Mouse (Mus musculus): Measurements from ENCODE around the gene Wrap73. TPM values are rescaled to one million over a fixed set of nuclear protein-coding genes. Genes with fewer than 3 reads are reported as not detected.
A peak's percentile ranks its signal among the peaks of the same experiment; 100 is the strongest.

The Wrap73 gene
- polyA plus RNA-seq, 1 experiment from 2014 or later: 47.2 TPM

DNA sequence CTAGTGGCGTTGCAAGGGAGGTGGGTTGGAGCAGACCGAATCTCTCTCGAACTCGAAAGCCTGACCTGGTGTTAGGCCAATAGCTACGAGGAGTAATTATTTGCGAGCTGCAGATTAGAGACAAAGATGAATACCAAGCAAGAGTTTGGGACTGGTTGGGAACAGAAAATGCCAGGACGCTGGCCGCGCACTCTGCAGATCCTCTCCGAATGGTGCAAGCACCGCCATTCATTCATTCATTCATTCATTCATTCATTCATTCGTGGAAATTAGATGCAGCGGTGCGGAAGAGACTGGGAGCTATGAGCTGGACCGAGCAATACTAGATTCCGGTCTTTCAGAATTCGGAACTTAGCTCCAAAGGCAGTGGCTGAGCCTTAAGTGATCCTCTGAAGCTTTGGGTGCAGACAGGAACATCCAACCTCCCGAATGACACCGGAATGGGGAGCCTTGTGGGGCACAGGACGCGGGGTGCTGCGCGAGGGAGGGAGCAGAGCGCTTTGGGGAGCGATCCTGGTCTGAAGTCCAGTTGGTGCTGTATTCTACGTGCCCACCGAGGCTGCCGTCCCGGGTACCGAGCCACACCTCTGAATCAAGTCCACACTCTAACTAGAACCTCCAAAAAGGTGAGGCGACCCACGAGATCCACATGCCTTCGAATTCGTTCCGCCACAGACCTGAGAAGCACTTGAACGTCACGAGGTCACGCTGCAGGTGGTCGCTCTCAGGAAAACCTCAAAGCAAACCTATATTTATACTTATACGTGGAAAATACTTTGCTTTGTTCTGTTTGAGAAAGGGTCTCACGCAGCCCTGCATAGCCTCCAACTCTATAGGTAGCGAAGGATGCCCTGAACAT lies 934 bp upstream of the Wrap73 start:
- peak overlapping the region; percentile 88 for H3K4me3 ChIP-seq
- no peaks in the 10 kb centered on the region for H3K9me3 ChIP-seq (replicated peaks)
- peaks cover 72% of the 10 kb centered on the region for H3K27me3 ChIP-seq (ENCODE audit: low read depth, poor library complexity, severe bottlenecking)
- peaks cover 40% of the 10 kb centered on the region for H3K4me1 ChIP-seq
- DNase-seq (ENCODE audit: low spot score): peak; percentile 48
- H3K36me3 ChIP-seq: peaks cover 6% of the 10 kb centered on the region
- WGBS: 2% methylated on average over 42 of the region's 42 CpGs
- no peak overlapping the region for H3K27ac ChIP-seq (replicated peaks)

DNA sequence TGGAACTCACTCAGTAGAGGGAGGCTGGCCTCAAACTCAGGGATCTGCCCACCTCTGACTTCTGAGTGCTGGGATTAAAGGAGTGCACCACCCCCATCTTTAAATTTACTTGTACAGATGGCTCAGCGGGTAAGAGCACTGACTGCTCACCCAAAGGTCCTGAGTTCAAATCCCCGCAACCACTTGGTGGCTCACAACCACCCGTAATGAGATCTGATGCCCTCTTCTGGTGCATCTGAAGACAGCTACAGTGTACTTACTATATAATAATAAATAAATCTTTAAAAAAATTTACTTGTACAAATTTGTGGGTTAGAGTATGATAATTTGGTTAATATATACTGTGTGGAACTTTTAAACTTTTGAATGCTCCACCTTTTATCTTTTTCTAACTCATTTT lies 2.5 kb downstream of the Wrap73 start:
- peaks cover 41% of the 10 kb centered on the region for H3K36me3 ChIP-seq
- H3K9me3 ChIP-seq (replicated peaks): no peaks in the 10 kb centered on the region
- H3K4me3 ChIP-seq: no peak overlapping the region
- DNase-seq (ENCODE audit: low spot score): no peak
- peaks cover 34% of the 10 kb centered on the region for H3K4me1 ChIP-seq
- 86% methylated on average over 3 of the region's 3 CpGs for WGBS
- no peak overlapping the region for H3K27ac ChIP-seq (replicated peaks)
- H3K27me3 ChIP-seq (ENCODE audit: low read depth, poor library complexity, severe bottlenecking): peaks cover 37% of the 10 kb centered on the region

DNA sequence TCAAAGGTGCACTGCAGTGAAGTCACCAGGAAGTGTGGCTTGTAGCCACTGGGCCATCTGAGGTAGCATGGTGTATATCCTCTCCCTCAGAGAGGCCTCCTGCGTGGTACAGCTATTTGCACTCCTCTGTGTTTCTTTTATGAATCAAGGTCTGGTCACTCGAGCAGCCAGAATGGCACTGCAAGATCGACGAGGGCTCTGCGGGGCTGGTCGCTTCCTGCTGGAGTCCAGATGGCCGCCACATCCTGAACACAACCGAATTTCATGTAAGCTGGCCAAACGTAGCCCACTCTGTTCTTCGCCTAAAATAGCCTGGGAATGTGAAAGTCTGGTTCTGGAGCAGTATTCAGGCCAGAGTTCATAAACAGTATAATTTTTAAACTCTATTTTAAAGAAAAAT lies 4.2 kb downstream of the Wrap73 start:
- H3K27me3 ChIP-seq (ENCODE audit: low read depth, poor library complexity, severe bottlenecking): peaks cover 21% of the 10 kb centered on the region
- H3K36me3 ChIP-seq: peaks cover 57% of the 10 kb centered on the region
- peaks cover 17% of the 10 kb centered on the region for H3K4me1 ChIP-seq
- H3K27ac ChIP-seq (replicated peaks): no peak overlapping the region
- DNase-seq (ENCODE audit: low spot score): no peak
- no peaks in the 10 kb centered on the region for H3K9me3 ChIP-seq (replicated peaks)
- no peak overlapping the region for H3K4me3 ChIP-seq
- WGBS: 91% methylated on average over 10 of the region's 10 CpGs

DNA sequence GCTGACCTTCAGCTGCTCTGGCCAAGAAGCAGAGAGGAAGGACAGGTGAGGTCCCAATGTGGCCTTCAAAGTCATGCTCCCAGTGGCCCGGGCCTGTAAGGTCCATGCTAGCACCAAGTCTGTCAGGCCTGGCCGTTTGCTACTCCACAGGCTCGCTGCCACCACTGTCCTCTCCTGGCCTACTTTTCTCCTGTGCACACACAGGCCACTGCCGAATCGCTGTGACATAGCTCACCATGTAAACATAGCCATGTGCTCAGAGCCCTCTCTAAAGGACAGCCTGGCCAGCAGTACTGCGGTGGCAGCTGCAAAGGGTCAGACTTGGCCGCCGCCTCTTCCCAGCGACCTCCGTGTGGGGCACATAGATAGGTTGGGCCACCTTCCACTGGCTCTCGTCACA lies 11.9 kb downstream of the Wrap73 start:
- H3K36me3 ChIP-seq: peaks cover 95% of the 10 kb centered on the region
- 67% methylated on average over 11 of the region's 11 CpGs for WGBS
- no peaks in the 10 kb centered on the region for H3K9me3 ChIP-seq (replicated peaks)
- no peak for DNase-seq (ENCODE audit: low spot score)
- H3K27me3 ChIP-seq (ENCODE audit: low read depth, poor library complexity, severe bottlenecking): 0 out of 2 replicates have a peak, but pooled peaks cover 3% of the 10 kb centered on the region
- peaks cover 24% of the 10 kb centered on the region for H3K4me1 ChIP-seq
- H3K4me3 ChIP-seq: no peak overlapping the region
- H3K27ac ChIP-seq (replicated peaks): no peak overlapping the region

DNA sequence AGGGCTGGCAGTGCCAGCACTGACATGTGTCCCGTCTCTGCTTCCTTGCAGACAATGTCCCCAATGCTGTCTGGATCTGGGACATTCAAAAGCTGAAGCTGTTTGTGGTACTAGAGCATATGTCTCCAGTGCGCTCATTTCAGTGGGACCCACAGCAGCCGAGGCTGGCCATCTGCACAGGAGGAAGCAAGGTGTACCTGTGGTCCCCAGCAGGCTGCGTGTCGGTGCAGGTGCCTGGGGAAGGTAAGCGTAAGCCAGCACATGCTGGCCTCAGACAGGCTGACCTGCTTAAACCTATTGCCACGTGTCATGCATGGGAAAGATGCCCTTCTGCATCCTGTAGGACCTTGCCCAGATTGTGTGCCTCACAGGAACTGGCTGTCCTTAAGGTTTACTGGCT lies 13.9 kb downstream of the Wrap73 start:
- Histone ChIP-seq H3K9me3 (replicated peaks) (no peaks in the 10 kb centered on the region), H3K36me3 (peaks cover 76% of the 10 kb centered on the region), H3K27ac (replicated peaks) (no peak overlapping the region), H3K4me1 (peaks cover 40% of the 10 kb centered on the region), H3K27me3 (ENCODE audit: low read depth, poor library complexity, severe bottlenecking) (0 out of 2 replicates have a peak, but pooled peaks cover 3% of the 10 kb centered on the region), H3K4me3 (no peak overlapping the region)
- DNase-seq (ENCODE audit: low spot score): no peak
- WGBS: 87% methylated on average over 7 of the region's 7 CpGs

DNA sequence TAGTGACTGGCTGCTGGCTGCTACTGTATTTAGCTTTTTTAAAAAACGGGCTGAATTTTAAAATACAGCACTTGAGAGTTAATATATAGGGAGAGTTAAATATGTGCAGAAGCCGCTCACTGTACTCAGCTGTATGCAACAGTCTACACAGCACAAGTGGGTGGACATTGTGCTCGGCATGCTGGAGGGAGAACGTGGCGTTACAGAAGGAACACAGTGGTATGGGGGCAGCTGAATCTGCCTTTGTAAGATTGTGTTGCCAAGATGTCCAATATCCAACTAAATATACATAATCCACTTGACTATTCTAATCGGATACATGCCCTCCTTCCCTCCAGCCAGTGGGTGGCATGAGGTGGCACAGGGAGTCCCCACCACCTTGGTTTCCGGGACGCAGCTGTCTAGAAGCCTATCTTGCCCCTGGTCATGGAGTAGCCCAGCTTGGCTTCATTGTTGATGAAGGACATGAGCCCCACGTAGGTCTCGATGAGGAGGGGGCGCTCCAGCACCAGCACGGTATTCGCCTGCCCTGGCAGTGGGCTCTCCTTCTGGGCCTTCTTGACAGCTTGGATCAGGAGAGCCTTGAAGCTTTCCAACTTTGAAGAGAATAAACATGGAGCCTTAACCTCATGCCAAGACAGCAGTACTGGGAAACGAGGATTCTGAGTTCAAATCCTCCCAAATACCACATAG lies 15.9 kb downstream of the Wrap73 start:
- Histone ChIP-seq H3K36me3 (peaks cover 55% of the 10 kb centered on the region), H3K27ac (replicated peaks) (no peak overlapping the region), H3K9me3 (replicated peaks) (no peaks in the 10 kb centered on the region), H3K4me1 (peaks cover 46% of the 10 kb centered on the region), H3K27me3 (ENCODE audit: low read depth, poor library complexity, severe bottlenecking) (0 out of 2 replicates have a peak, but pooled peaks cover 3% of the 10 kb centered on the region), H3K4me3 (no peak overlapping the region)
- WGBS: 94% methylated on average over 14 of the region's 14 CpGs
- DNase-seq (ENCODE audit: low spot score): no peak

DNA sequence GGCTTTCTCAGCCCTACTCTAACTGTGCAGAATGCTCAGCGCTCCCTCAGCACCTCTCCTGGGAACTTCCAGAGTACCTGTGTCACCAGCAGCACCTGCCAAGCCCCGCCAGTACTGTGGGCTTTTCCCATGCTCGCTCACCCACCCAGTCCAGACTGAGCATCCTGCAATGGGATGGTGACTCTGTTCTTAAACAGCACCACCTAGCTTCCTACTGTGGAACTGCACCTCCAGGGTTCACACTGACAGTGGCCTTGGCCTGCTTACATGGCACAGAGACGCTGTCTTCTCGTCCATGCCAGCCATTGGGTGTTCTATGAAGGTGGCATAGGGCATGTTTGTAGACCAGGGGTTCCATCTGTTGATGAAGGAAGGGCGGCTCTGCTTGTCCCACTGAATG lies 16.8 kb downstream of the Wrap73 start:
- Histone ChIP-seq H3K4me1 (peaks cover 45% of the 10 kb centered on the region), H3K27me3 (ENCODE audit: low read depth, poor library complexity, severe bottlenecking) (0 out of 2 replicates have a peak, but pooled peaks cover 3% of the 10 kb centered on the region), H3K9me3 (replicated peaks) (no peaks in the 10 kb centered on the region), H3K27ac (replicated peaks) (no peak overlapping the region), H3K4me3 (peak overlapping the region; percentile 94; the same call in 1 of the 2 replicates), H3K36me3 (peaks cover 49% of the 10 kb centered on the region)
- 19% methylated on average over 6 of the region's 6 CpGs for WGBS
- peak; percentile 85 for DNase-seq (ENCODE audit: low spot score)

DNA sequence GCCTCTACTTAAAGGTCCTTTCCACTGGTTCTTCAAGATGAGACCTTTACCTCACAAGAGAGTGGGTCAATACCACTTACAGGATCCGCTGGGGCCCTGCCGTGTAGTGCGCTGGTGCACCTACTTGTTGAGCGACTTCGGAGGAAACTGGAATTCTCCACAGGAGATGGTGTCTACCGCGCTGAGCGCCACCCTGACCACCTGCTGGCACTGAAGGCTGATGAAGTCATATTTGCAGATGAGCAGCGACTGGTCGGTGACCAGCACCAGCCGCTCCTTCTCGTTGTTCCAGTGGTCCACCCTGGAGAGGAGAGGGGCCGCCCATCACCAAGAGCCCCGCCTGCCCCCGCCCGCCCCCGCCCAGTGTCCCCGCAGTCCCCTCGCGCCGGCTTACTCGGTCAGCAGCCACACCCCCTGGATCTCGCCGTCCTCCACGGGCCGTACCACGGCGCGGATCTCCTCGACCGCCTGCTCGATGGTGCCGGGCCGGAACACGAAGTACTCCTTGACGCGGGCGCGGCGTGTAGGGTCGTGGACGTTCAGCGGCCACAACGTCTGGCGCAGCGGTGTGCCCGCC lies 17.9 kb downstream of the Wrap73 start:
- Histone ChIP-seq H3K4me1 (peaks cover 35% of the 10 kb centered on the region), H3K9me3 (replicated peaks) (no peaks in the 10 kb centered on the region), H3K4me3 (peak overlapping the region; percentile 94), H3K36me3 (peaks cover 38% of the 10 kb centered on the region), H3K27ac (replicated peaks) (peak overlapping the region; percentile 85), H3K27me3 (ENCODE audit: low read depth, poor library complexity, severe bottlenecking) (no peaks in the 10 kb centered on the region)
- DNase-seq (ENCODE audit: low spot score): no peak
- WGBS: 3% methylated on average over 47 of the region's 47 CpGs

DNA sequence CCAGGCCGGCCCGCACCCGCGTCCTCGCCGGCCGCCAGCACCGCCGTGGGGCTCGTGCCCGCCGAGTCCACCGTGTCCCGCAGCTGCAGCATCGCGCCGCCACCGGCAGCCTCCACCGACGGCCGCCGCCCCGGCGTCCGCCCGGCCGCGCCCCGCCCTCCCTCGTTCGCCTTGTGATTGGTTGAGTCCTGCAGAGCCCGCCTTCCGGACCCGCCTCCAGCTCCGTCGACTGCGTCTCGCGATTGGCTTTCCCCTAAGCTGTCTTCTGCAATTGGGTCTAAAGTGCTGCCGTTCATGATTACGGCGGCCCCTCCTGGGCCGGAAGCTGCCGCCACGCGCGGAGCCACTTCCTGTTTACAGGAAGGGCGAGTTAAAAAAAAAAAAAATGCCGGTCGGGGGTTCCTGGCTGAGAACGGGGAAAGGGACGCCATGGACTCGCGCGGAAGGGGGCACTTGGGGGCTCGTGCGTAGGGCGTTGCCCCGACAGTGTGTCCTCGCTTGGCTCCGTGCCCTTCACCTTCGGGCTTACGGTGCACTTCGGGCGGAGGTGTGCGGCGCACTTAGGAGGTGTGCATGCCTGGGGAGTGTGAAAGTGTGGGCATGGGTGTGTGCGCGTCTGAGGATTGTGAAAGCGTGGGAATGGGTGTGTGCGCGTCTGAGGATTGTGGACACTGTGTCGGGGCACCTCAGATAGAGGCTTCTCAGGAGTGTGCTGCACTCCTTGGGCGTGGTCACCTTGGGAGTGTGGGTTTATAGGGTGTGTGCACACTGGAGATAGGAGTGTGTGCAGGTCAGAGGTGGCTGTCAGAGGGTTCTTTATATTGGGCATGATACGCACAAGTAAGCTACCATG lies 18.6 kb downstream of the Wrap73 start, which contains the start of gene Tprgl:
Gene Tprgl, minus strand, starts transcription at position 129 of the 853 bp plus-strand sequence.
- H3K4me1 ChIP-seq: peaks cover 28% of the 10 kb centered on the region
- 1% methylated on average over 75 of the region's 75 CpGs for WGBS
- H3K9me3 ChIP-seq (replicated peaks): no peaks in the 10 kb centered on the region
- peak within 1 kb of the TSS; percentile 94 for H3K4me3 ChIP-seq
- DNase-seq (ENCODE audit: low spot score): peak; percentile 98
- no peaks in the 10 kb centered on the region for H3K27me3 ChIP-seq (ENCODE audit: low read depth, poor library complexity, severe bottlenecking)
- H3K36me3 ChIP-seq: peaks cover 31% of the 10 kb centered on the region
- H3K27ac ChIP-seq (replicated peaks): peak within 1 kb of the TSS; percentile 85

DNA sequence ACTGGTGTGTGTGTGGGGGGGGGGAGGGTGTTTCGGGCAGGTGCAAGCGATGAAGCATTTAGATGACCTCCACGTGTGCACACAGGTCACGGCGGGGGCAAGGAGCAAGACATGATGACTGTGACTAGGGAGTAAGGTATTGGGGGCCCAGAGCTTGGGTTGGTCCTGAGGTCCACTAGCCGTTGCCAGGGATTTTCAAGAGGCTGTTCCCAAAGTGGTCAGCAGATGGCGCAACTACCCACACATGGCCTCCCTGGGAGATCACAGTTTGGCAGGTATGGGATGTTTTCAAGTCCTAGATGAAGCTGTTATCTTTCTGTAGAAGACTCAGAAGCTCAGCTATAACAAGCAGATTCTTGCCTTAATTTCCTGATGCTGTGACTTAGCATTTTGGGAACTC lies 21.1 kb downstream of the Wrap73 start:
- WGBS: 15% methylated on average over 7 of the region's 7 CpGs
- DNase-seq (ENCODE audit: low spot score): peak; percentile 75
- Histone ChIP-seq H3K36me3 (peaks cover 6% of the 10 kb centered on the region), H3K27ac (replicated peaks) (no peak overlapping the region), H3K4me3 (no peak overlapping the region), H3K4me1 (peaks cover 25% of the 10 kb centered on the region), H3K27me3 (ENCODE audit: low read depth, poor library complexity, severe bottlenecking) (peaks cover 6% of the 10 kb centered on the region), H3K9me3 (replicated peaks) (no peaks in the 10 kb centered on the region)

DNA sequence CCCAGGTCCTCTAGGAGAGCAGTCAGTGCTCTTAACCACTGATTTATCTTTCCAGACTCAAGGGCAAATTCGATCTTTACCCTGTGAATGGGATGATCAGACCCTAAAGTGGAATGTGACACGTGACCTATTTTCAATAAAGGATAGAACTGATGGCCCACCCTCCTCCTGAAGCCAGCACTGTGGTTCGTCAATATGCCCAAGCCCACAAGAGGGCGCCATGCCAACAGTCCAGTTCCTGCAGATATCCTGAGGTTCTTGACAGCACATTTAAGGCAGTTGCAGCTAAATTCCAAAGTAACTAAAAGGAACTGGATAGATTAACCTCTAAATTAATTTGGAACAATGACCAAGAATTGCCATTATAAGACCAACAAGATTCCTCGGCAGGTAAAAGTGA lies 24.9 kb downstream of the Wrap73 start:
- peaks cover 27% of the 10 kb centered on the region for H3K4me1 ChIP-seq

DNA sequence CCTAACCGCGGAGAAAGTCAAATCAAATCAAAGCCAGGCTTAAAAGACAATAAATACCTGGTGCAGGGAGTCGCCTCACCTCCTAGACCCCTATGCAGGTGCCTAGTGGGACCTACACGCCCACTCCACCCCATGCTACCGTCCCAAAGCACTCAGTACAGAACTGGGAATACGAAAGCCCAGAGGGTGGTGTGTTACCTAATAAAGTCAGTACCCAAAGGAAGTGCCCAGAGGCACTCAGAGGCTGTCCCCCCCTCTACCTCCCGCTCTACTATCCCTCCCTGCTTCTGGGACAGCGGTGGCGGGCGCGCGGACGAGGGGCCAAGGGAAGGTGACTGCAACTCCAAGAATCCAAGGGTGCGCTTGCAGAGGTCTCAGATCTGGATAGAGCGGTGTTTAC lies 27.8 kb downstream of the Wrap73 start:
- Histone ChIP-seq H3K4me3 (peak overlapping the region; percentile 70), H3K36me3 (no peaks in the 10 kb centered on the region), H3K27ac (replicated peaks) (0 out of 2 replicates have a peak overlapping the region, but pooled peaks have one; percentile 79), H3K9me3 (replicated peaks) (no peaks in the 10 kb centered on the region), H3K27me3 (ENCODE audit: low read depth, poor library complexity, severe bottlenecking) (peaks cover 61% of the 10 kb centered on the region), H3K4me1 (peaks cover 51% of the 10 kb centered on the region)
- DNase-seq (ENCODE audit: low spot score): no peak
- 2% methylated on average over 15 of the region's 15 CpGs for WGBS

More for the DNA sequence above, 24.9 kb downstream of the Wrap73 start:
- no peak overlapping the region for H3K4me3 ChIP-seq
- H3K36me3 ChIP-seq: no peaks in the 10 kb centered on the region
- peak; percentile 55 for DNase-seq (ENCODE audit: low spot score)
- no peaks in the 10 kb centered on the region for H3K9me3 ChIP-seq (replicated peaks)
- WGBS: 28% methylated on average over 5 of the region's 5 CpGs
- no peak overlapping the region for H3K27ac ChIP-seq (replicated peaks)
- peaks cover 44% of the 10 kb centered on the region for H3K27me3 ChIP-seq (ENCODE audit: low read depth, poor library complexity, severe bottlenecking)

All from midbrain, embryonic 10.5 days (tissue).